Mouse (Mus musculus): ENCODE results near the gene Gm21764. TPM values are rescaled to one million over a fixed set of nuclear protein-coding genes. Genes with fewer than 3 reads are reported as not detected.
"Not testable (repeated sequence)": the region's sequence is repeated elsewhere in the genome, so short reads cannot be mapped to it uniquely, and the experiment has no call there.

Gm21764 gene
- not detected in 2 replicates for polyA plus RNA-seq (2014; fragmentation: Nextera tagmentation; extraction: Ambion mirVana)

- not testable (repeated sequence) for H3K9ac ChIP-seq (ENCODE audit: low read length); H3K4me1 ChIP-seq (ENCODE audit: control insufficient read depth, insufficient read depth, low read length); H3K4me3 ChIP-seq (ENCODE audit: low read depth, low read length); H3K27me3 ChIP-seq (ENCODE audit: control insufficient read depth, insufficient read depth, low read length); ATAC-seq (ENCODE audit: insufficient read depth, low FRiP score, low TSS enrichment); H3K36me3 ChIP-seq (ENCODE audit: control insufficient read depth, insufficient read depth, low read length); H3K9me3 ChIP-seq (ENCODE audit: control insufficient read depth, low read length); H3K4me2 ChIP-seq (ENCODE audit: low read depth); H3K27ac ChIP-seq (ENCODE audit: low read depth, low read length); DNase-seq (ENCODE audit: low spot score)
- WGBS: no CpG with 5 or more reads among the region's 3 CpGs
Observed at GRCm38 (mm10) chrY:18061712-18062111, at the start of gene Gm21764. Gm21764 (minus strand) TSS chrY:18061812.

DNA sequence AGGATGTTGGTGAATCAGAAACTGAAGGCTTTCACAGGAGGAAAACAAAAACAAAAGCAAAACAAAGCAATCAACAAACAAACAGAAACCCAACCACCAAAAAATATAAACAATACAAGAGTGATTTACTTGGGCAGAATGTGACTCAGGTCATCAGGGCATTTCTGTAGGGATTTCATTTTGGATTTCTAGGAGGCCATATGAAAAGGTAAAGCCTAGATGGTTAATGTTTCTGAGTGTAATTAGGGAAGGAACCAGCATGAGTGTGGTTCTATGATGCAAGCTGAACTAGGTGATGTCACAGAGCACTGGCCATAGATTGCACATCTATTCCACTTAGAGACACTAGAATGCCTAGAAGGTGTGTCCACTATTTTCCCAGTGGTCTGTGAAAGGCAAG lies 27.2 kb upstream of the Gm21764 start, which contains the start of gene Ssty1:
Ssty1 (plus strand) TSS at position 301 of the 400 bp plus-strand sequence.
- not testable (repeated sequence) for H3K4me1 ChIP-seq (ENCODE audit: control insufficient read depth, insufficient read depth, low read length); H3K27ac ChIP-seq (ENCODE audit: low read depth, low read length); H3K27me3 ChIP-seq (ENCODE audit: control insufficient read depth, insufficient read depth, low read length); ATAC-seq (ENCODE audit: insufficient read depth, low FRiP score, low TSS enrichment); H3K4me3 ChIP-seq (ENCODE audit: low read depth, low read length); H3K9ac ChIP-seq (ENCODE audit: low read length); H3K4me2 ChIP-seq (ENCODE audit: low read depth); DNase-seq (ENCODE audit: low spot score); H3K36me3 ChIP-seq (ENCODE audit: control insufficient read depth, insufficient read depth, low read length); H3K9me3 ChIP-seq (ENCODE audit: control insufficient read depth, low read length)

Other genes starting within 250 kb of the Gm21764 start
- gene Gm21904, start 215.5 kb downstream of the Gm21764 start, polyA plus RNA-seq (2014; fragmentation: Nextera tagmentation; extraction: Ambion mirVana): not detected in 2 replicates
- not detected in 2 replicates for gene Gm20772, start 187.1 kb downstream of the Gm21764 start, polyA plus RNA-seq (2014; fragmentation: Nextera tagmentation; extraction: Ambion mirVana)
- not detected in 2 replicates for gene Gm20831, start 187.1 kb downstream of the Gm21764 start, polyA plus RNA-seq (2014; fragmentation: Nextera tagmentation; extraction: Ambion mirVana)
- gene Srsy, start 124.5 kb downstream of the Gm21764 start, polyA plus RNA-seq (2014; fragmentation: Nextera tagmentation; extraction: Ambion mirVana): not detected in 2 replicates
- not detected in 2 replicates for gene Ssty1, start 27.3 kb upstream of the Gm21764 start, polyA plus RNA-seq (2014; fragmentation: Nextera tagmentation; extraction: Ambion mirVana)

Data from neural tube, embryonic 11.5 days (tissue).